Mouse (Mus musculus) lung, postnatal 36 days (tissue): ENCODE measurements around the gene Brip1.

ENCODE experiments used
- DNase-seq: peaks from one replicate; pipeline ENCODE4 v3.0.0; 2022; ENCODE audit warnings: mixed read lengths

Brip1 gene

DNA sequence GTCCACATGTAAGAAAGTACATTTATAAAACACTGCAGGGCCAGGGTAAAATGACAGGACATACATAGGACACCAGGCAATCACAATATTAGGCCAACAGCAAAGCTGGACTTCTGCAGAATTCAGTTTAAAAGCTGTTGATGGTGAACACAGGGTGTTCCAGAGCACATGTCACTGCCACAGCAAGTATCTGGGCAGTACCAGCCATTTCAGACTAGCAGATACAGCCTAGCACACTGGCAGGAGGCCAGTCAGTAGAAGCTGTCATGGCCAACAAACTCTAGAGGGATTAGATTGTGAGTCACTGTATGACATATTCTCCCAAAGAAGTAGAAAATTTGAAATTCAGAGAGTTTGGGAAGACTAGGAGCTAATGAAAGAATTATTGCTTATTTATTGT is 94.4 kb downstream of the Brip1 start:
- peak; percentile 13 for DNase-seq

DNA sequence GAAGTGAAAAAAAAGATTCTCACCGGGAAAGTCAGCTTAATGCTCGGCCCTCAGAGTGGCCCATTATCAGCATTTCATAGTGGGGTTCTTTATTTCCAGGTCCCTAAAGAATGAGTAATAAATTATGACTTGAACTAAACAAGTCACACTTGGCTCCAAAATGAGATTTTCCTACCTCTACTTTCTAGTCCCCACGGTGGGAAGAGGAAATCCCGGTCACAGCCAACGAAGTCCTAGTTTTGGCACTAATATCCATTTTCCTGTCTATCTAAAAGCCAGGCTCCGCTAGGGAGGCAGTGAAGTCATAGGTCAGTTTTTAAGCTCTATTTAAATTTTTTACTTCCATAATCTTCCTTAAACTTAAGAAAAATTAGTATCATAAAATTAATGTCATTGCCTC is 99.8 kb downstream of the Brip1 start:
- peak; percentile 5 for DNase-seq

DNA sequence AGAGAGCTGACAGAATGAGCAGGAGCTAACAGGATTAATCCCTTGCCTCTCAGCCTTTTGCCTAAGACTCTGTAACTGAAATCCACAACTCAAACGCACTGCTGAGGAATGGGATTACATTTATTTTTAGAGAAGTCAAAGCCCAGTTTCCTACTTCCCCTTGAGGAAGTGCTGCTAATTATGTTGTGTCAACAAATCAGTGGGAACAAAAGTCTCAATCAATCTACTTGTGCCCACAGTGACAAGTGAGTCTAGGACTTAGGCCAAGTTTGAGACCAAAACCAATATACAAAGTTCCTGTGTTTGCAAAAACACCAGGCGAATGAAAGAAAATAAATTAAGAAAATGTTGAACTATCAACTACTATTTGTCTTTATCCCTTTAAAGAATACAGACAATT is 101.7 kb downstream of the Brip1 start:
- peak; percentile 55 for DNase-seq

DNA sequence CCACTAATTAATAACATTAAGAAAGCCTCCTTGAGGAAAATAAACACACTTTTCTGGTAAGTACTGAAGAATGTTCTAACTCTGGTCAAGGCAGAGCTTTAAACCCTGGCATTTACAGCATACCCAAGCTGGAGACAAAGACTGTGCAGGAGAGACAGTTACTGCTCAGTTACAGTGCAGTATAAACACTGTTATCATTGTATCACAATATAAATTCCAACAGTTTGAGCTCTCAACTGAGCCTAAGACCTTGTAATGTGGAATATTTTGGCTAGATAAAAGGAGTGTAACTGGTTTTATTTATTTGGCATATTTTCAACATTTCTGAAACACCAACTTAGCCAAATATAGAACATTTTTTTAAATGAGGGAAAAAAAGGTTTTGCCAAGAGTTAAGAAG is 112.2 kb downstream of the Brip1 start:
- no peak for DNase-seq

DNA sequence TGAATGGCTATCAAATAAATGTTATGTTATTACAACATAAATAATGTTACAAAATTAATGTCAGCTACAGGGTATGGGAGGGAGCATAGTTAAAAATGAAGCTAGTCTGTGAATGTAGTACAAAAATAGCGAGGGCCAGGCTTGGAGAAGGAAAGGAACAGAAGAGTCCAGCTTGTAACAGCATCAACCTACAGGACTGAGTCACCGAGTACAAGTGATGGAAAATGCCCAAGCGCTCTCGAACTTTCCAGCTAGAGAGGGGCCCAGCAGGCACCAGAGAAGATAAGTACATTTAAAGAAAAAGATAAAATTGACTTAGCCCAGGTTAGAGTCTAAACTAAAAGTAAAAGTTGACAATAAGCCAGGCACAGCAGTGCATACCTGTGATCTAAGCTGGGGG is 116.5 kb downstream of the Brip1 start:
- no peak for DNase-seq

DNA sequence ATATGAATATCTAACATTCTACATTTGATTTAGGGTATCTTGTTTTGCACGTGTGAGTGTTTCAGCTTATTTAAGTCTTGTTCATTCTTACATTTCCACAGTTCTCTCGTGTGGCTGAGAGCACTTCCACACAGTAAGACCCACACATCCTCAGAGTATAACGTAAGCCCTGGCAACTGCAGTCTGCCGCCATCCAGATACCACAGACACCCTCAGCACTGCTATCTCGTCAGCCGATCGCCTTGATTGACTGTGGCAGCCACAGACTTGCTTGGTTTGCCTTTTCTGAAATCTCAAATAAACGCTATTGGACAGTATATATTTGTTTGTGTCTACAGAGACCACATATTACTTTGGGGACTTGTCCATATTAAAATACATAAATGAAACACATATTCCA is 123.0 kb downstream of the Brip1 start:
- DNase-seq: no peak

DNA sequence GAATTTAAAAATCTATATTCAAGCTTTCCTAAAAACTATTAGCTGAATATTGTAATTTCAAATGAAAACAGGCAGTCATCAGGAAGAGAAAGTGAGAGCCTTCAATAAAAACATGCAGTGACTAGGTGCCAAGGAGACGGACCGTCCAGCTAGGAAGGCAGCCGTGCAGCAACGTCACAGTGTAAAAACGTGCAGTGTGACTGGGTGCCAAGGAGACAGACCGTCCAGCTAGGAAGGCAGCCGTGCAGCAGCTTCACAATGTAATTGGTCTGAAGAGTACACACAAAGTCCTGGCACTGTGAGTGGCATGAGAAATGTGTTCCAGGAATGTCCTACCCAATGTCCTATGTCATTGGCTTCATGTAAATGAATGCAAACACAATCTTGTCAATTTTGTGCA is 124.0 kb downstream of the Brip1 start:
- DNase-seq: peak; percentile 13

DNA sequence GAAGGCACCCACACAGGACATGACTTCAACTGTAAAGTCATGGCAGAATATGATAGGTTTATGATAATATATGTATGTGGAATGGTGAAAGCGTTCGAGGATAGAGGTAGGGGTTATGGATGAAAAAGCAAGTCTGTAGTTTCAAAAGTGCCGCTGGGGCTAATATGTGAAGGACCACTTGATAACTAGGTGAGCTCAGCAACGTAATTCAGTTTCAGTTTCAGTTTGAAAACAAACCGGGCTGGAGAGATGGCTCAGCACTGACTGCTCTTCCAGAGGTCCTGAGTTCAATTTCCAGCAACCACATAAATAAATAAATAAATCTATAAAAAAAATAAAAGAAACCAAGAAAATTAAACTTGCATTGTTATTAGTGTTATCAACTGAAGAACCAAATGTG is 124.6 kb downstream of the Brip1 start:
- no peak for DNase-seq

DNA sequence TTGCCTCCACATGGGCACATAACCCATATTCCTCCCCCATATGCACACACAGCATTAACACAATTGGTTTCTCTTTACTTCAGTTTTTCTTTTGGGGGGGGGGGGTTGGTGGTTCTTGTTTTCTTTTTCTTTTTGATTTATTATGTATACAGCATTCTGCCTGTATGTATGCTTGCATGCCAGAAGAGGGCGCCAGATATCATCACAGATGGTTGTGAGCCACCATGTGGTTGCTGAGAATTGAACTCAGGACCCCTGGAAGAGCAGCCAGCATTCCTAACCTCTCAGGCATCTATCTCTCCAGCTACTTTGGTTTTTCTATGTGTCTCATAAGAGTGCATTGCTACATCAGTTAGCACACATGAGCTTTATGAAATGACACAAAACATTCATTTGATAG is 125.6 kb downstream of the Brip1 start:
- DNase-seq: no peak

DNA sequence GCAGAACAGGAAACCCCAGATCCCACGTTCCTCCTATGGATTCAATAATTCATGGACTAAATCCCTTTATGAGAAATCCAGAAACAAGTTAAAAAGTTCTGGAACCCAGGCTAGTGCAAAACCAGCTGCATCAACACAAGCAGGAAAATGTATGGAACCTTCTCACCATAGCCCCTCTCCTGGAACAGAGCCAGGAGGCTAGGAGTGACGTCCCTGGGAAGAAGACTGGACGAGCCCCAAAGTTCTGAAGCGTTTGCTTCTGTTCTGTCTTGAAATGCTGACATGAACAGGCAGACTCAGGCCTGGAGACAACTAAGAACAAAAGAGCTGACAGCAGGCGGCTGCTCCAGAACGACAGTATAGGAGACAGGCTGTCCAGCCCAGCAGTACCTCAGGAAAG is 132.3 kb downstream of the Brip1 start:
- DNase-seq: no peak

DNA sequence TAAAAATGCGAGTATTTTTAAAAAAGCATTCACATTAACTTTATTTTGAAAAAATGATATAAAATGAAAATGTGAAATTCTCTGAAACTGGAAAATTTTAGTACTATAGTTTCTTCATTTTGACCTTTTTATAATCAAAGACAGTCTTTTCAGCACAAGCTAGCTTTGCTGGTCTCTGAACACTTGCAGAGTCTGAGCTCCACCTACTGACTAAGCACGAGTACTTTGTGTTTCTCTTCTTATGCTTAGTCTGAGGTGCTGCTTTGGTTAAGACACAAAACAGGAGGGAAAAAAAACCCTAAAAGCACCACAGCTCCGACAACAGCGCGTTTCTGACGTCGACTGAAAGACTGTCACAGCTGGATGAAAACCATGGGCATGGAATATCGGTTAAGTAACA is 133.8 kb downstream of the Brip1 start:
- DNase-seq: peak; percentile 30

DNA sequence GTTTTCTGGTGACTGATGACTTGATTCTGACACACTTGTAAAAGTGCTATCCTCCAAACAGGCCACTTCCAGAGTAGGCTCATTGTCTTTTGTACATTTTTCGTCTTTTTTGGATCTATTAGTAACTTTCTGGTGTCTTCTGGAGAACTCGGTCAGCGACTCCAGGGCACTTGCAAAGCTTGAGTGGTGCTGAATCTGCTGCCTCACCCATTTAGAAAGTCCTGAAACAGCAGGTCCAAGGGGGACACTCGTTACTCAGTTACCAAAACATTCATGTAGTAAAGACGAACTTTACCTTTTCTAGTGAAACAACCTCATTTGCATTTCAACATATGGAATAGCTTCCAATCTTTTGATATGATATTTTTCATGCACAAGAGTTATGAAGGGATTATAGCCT is 136.1 kb downstream of the Brip1 start:
- no peak for DNase-seq

DNA sequence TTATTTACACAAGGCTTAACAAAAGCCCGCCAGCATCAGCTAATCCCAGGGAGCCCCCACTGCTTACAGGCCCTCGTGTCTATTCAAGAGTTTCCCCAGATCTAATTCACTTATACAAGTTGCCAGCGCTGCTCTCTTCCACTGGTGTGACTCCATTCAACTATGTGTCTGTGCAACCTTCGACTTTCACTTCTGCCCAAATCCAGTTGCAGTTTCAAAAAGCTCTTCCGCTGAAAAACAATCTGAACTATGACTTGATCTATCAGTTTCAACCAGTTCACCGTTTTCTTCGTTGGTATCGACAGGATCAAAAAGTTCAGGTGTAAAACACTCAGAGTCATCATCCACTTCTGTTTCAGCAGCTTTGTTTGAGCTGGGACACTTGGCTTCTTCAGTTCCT is 139.8 kb downstream of the Brip1 start:
- no peak for DNase-seq

DNA sequence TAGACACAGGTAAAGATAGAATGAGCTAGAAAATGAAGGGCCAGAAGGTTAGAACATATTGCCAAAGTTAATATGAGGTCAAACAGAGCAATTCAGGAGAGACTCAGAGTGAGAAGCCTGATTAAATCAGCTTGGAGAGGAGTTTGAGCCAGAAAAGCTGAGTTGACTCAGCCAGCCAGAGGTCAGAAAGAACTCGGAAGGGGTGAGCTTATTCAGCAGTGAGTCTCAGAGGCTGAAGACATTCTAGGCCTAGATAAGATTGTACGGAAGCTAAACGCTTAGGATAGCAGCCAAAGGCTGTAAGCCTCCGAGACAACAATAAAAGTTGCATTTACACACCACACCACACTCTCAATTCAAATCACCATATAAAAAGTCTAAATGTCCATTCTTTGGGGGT is 141.9 kb downstream of the Brip1 start:
- no peak for DNase-seq

DNA sequence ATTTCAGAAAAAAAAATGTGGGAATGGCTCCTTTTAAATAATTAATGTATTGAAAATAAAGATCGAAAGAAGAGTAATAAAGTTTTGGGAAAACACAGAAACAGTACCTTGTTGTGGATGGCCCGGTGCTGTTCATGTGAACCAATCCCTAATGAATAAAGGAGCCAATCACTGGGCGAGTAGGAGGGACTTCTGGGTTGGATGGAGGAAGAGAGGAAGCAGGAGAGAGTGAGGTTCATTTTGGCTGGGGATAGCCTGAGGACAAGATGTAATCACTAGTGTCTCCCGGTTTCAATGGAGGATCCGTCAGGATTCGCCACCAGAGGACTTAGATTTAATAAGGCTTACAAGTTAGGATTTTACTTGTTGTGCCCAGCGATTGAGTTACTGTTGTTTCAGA is 145.2 kb downstream of the Brip1 start:
- DNase-seq: no peak

DNA sequence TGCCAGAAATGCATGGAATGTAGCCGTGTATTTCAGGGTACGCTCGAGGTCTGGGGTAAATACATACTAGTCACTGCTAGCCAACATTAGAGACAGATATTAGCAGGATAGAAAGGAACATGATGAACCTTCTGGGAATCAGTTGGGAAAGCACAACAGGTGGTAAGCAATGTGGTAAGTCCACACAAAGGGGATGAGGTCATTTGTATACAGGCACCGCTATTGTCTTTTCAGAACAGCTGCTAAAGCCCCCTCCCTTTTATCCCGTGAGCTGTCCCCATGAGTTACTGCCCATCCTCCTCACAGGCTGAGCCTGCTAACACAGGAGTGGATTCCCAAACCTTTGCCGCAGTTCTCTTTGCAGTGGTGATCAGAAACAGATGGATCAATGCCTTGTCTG is 149.6 kb downstream of the Brip1 start:
- peak; percentile 39 for DNase-seq

DNA sequence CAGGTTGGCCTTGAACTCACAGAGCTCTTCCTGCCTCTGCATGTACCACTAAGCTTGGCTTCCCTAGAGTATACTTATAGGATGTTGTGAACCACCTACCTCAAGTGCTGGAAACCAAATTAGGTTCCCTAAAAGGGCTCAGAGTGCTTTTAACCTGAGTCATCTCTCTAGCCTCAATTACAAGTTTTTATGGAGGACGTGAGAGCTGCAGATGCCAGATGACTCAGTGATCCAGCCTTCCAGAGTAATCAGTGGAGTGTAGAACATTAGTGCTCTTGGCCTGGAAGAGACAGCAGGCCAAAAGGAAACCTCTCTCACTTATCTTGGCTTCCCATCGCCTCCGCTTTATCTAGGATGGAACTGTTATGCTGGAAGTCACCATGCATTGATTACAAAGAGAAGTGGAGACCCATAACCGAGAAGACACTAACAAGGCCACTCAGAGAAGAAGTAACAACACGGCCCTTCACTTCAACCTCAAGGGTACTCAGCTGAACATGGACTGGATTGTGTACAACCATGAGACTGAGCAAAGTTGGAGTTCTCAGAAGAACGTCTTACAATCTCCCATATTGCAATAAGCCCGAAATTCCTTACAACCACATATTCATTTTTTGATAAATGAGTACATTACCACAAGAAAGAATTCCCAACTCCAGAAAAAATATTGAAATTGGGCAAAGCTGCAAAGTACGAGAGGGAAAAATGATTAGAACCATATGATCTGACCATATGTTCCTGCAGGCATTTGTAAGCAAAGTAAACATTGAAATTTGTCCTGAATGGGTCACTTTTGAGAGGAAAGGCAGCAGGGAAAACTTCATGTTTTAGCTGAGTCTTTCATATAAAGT is 150.3 kb downstream of the Brip1 start:
- peak; percentile 33 for DNase-seq

DNA sequence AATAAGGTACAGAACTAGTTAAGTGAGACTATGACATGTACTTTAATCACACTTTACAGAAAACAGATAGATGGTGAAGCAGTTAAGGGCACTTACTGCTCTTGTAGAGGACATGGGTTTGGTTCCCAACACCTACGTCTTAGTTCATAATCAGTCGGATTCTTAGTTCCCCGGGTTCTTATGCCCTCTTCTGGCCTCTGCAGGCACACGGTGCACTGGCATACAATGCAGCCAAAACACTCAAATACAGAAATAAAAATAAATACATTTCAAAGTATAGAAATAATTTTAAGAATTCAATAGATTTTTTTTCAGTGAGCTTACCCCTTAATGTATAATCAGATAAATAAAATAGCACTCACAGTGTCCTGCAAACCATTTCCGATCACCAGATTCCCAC is 161.0 kb downstream of the Brip1 start:
- no peak for DNase-seq

DNA sequence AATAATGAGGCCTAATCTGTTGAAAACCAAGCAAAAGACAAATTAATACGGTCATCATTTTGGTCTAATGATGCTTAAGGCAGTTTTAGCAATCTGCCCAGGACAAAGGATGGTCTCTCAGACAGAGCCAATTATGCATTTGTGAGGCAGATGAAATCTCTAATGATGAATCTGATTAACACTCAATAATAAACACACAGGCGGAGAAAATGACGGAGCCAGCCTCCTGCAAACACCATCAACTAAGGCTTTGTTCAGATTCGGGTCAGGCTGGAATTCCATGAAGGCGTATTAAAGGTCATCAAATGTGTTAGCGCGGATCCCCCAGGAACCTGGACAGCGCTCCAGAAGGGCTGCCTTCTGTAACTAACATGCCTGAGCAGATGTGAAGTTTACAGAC is 161.6 kb downstream of the Brip1 start:
- DNase-seq: no peak

DNA sequence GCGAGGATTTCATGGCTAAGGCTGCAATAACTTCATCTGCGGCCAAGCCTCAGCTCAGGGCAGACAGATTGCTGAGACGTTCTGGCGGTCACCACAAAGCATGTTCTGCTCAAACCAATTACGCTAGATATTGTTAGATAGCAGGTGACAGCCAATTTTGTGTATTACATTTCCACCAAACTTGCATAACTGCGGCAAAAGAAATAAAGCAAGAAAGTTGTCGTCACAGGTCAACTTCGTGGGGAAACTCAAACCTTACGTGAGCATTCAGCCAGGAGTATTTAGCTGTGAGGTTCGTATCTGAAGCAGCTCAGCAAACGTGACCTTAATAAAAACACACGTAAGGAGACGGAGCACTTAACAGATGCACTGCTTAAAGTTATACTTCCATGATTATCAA is 162.3 kb downstream of the Brip1 start:
- DNase-seq: no peak

DNA sequence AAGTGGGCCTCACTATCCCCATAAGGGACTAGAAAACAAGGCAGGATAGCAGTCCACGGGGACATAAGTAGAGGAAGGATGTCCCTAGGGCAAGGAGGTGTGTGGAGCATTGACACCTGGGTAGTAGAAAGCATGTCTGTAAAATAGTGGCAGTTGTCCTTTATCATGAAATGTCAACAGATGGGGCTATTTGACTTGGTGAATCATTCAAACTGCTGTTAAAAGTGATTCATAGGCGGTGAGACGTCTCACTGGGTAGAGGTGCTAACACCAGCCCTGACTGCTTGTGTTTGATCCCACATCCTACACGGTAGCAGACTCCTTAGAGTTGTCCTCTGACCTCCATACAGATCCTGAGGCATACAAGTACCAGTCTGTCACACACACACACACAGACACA is 168.1 kb downstream of the Brip1 start:
- DNase-seq: no peak

DNA sequence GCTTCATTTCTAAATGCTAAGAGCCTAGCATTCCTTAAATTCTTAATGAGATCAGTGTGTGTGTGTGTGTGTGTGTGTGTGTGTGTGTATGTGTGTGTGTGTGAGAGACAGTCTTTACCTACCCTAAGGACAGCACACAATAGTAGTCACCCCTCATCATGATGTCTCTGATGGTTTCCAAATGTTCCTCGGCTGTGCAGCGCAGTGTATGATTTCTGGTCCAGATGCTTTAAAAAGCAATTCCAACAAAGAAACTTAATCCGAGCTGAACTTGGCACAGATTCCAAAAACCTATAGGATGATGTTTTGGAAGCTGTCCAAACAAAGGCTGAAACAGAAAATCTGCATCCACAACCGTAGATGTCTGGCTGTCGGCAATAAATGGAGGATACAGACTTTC is 173.0 kb downstream of the Brip1 start:
- DNase-seq: no peak

DNA sequence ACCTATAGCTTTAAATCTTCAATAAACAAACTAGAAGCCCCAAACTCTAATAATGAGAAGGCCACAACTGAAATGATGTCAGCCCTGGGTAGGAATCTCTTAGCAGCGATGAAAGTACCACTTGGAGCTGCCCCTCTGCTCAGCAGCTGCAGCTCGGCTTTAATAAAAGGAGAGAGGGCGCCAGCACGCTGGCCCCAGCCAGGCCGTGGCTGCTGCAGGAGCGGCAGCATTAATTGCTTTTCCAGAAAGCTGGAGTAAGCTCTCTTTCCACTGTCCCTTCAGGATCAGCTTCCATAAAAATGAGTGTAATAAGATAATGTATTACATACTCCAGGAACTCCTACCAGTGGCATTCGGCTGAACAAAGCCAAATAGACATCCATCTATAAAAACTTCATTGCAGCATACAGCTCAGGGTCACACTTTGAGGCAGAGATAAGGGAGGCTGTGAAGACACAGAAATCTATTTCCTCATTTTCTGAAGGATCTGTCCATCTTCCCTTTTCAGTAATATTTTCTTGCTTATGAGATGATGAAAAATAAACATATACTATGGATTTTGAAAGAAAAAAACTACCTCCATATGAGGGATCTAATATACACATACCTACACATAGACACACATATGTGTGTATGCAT is 174.3 kb downstream of the Brip1 start:
- no peak for DNase-seq

DNA sequence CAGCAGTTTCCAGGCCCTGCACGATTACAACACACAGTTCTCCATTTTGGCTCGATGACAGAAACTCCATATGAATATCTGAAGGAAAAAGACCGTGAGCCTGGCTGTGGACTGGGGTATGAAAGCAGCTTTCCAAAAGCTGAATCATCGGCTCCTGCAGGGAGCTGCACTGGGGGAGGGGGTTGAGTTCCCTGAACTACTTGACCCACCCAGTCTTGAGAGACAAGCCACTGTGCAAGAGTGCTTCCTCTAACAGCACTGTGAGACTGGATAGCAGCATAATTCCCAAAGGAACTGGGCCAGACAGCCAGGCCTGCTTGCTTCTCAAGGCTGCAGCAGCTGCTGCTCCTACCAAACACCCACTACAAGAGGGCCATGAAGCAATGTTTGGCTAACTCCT is 178.6 kb downstream of the Brip1 start:
- peak; percentile 51 for DNase-seq

DNA sequence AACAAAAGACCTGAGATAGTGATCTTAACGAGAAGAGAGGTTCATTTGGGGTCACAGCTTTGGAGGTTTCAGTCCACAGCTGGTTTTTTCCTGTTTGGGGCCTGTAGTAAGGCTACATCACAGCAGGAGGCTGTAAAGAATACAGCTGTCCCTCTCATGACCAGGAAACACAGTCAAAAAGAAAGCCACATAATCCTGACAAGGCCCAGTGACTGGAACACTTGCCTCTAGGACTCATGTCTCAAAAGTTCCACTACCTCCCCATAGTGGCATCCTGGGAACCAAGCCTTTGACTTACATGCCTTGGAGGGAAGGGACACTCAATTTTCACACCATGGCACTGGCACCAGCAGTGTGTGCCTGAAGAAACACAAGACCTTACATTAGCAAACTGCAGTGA is 181.0 kb downstream of the Brip1 start:
- DNase-seq: no peak
